Mouse (Mus musculus): ENCODE measurements around the gene Tcn2. TPM values are rescaled to one million over a fixed set of nuclear protein-coding genes. Genes with fewer than 3 reads are reported as not detected.
"Not testable (repeated sequence)": the region's sequence is repeated elsewhere in the genome, so short reads cannot be mapped to it uniquely, and the experiment has no call there.

Gene Tcn2
- polyA plus RNA-seq, 2 experiments from 2014 or later, result 20.4 to 23.1 TPM

- ATAC-seq, result no peak
Measured at GRCm38 (mm10) chr11:3925916-3926315, 6.0 kb downstream of the Tcn2 start.

GRCm38 (mm10) chr11:3922731-3923130 lies 9.2 kb downstream of the Tcn2 start:
- ATAC-seq, result no peak

- ATAC-seq, result no peak
Measured at GRCm38 (mm10) chr11:3922115-3922514, 9.8 kb downstream of the Tcn2 start.

- no peak for ATAC-seq
Measured at GRCm38 (mm10) chr11:3921281-3921850, 10.6 kb downstream of the Tcn2 start.

- no peak for ATAC-seq
Measured at GRCm38 (mm10) chr11:3920476-3920875, 11.5 kb downstream of the Tcn2 start.

GRCm38 (mm10) chr11:3918738-3919137 lies 13.2 kb downstream of the Tcn2 start:
- no peak for ATAC-seq

- peak; percentile 67 for ATAC-seq
Measured at GRCm38 (mm10) chr11:3914109-3914840, 17.7 kb downstream of the Tcn2 start, which contains the start of gene Slc35e4. Slc35e4 (minus strand) TSS chr11:3914664.

GRCm38 (mm10) chr11:3913316-3914108 lies 18.4 kb downstream of the Tcn2 start:
- ATAC-seq, result peak; percentile 79

- ATAC-seq, result no peak
Measured at GRCm38 (mm10) chr11:3912875-3913271, 19.1 kb downstream of the Tcn2 start.

- ATAC-seq, result no peak
Measured at GRCm38 (mm10) chr11:3912100-3912874, 19.7 kb downstream of the Tcn2 start.

- ATAC-seq, result not testable (repeated sequence)
Measured at GRCm38 (mm10) chr11:3911440-3911839, 20.5 kb downstream of the Tcn2 start.

GRCm38 (mm10) chr11:3910513-3911310 lies 21.2 kb downstream of the Tcn2 start:
- no peak for ATAC-seq

GRCm38 (mm10) chr11:3909236-3909635 lies 22.7 kb downstream of the Tcn2 start:
- ATAC-seq, result no peak

GRCm38 (mm10) chr11:3905446-3905845 lies 26.5 kb downstream of the Tcn2 start:
- no peak for ATAC-seq

- ATAC-seq, result no peak
Measured at GRCm38 (mm10) chr11:3904673-3905072, 27.3 kb downstream of the Tcn2 start.

GRCm38 (mm10) chr11:3903046-3903445 lies 28.9 kb downstream of the Tcn2 start:
- ATAC-seq, result no peak

- ATAC-seq, result no peak
Measured at GRCm38 (mm10) chr11:3902516-3902915, 29.4 kb downstream of the Tcn2 start.

- ATAC-seq, result no peak
Measured at GRCm38 (mm10) chr11:3900296-3900695, 31.7 kb downstream of the Tcn2 start.

GRCm38 (mm10) chr11:3895933-3896332 lies 36.0 kb downstream of the Tcn2 start:
- no peak for ATAC-seq

GRCm38 (mm10) chr11:3895458-3895857 lies 36.5 kb downstream of the Tcn2 start:
- no peak for ATAC-seq

- ATAC-seq, result peak; percentile 84
Measured at GRCm38 (mm10) chr11:3894406-3895281, 37.3 kb downstream of the Tcn2 start, which contains the start of the genes 4921536K21Rik and Dusp18. 4921536K21Rik (minus strand) TSS chr11:3895098. Dusp18 (plus strand) TSS chr11:3895240.

Data from activated CD4-positive, CD25-positive, alpha-beta regulatory T cell, adult 4 months (primary cell).